Mouse (Mus musculus) layer of hippocampus, adult 11-12 months (tissue): ENCODE data around the gene Cep350.

Experiments
- DNase-seq: peaks from one replicate; pipeline ENCODE4 v3.0.0; 2022; ENCODE audit warnings: low spot score

Gene Cep350

GRCm38 (mm10) chr1:155973068-155973718 is at the start of gene Cep350:
TSS of gene Cep350 (minus strand) at chr1:155973255.
- DNase-seq, result peak; percentile 97

GRCm38 (mm10) chr1:156020402-156020801 is 47.3 kb upstream of the Cep350 start:
- DNase-seq, result no peak

GRCm38 (mm10) chr1:156019800-156020199 is 46.7 kb upstream of the Cep350 start:
- DNase-seq, result no peak

GRCm38 (mm10) chr1:156009003-156009402 is 35.9 kb upstream of the Cep350 start:
- no peak for DNase-seq

- DNase-seq, result no peak
Observed at GRCm38 (mm10) chr1:156005906-156006305, 32.9 kb upstream of the Cep350 start.

- no peak for DNase-seq
Observed at GRCm38 (mm10) chr1:156003201-156003935, 30.3 kb upstream of the Cep350 start.

- DNase-seq, result no peak
Observed at GRCm38 (mm10) chr1:156002366-156002765, 29.3 kb upstream of the Cep350 start.

- no peak for DNase-seq
Observed at GRCm38 (mm10) chr1:155995612-155996011, 22.6 kb upstream of the Cep350 start.

GRCm38 (mm10) chr1:155994524-155994923 is 21.5 kb upstream of the Cep350 start:
- no peak for DNase-seq

GRCm38 (mm10) chr1:155990391-155990790 is 17.3 kb upstream of the Cep350 start:
- DNase-seq, result no peak

GRCm38 (mm10) chr1:155989387-155989786 is 16.3 kb upstream of the Cep350 start:
- DNase-seq, result no peak

- no peak for DNase-seq
Observed at GRCm38 (mm10) chr1:155987625-155988024, 14.6 kb upstream of the Cep350 start.

GRCm38 (mm10) chr1:155974931-155975330 is 1.9 kb upstream of the Cep350 start:
- no peak for DNase-seq

GRCm38 (mm10) chr1:155973719-155974379 is 794 bp upstream of the Cep350 start:
- DNase-seq, result no peak

- DNase-seq, result no peak
Observed at GRCm38 (mm10) chr1:155972146-155973067, 648 bp downstream of the Cep350 start.

GRCm38 (mm10) chr1:155949170-155949569 is 23.9 kb downstream of the Cep350 start:
- no peak for DNase-seq

GRCm38 (mm10) chr1:155944361-155944760 is 28.7 kb downstream of the Cep350 start:
- no peak for DNase-seq

- no peak for DNase-seq
Observed at GRCm38 (mm10) chr1:155937416-155937815, 35.6 kb downstream of the Cep350 start.

- DNase-seq, result no peak
Observed at GRCm38 (mm10) chr1:155934702-155935101, 38.4 kb downstream of the Cep350 start.

- no peak for DNase-seq
Observed at GRCm38 (mm10) chr1:155903561-155903960, 69.5 kb downstream of the Cep350 start.

GRCm38 (mm10) chr1:155901348-155901747 is 71.7 kb downstream of the Cep350 start:
- DNase-seq, result no peak

GRCm38 (mm10) chr1:155894382-155894781 is 78.7 kb downstream of the Cep350 start:
- no peak for DNase-seq
